Mouse (Mus musculus): ENCODE results near the gene Grb2. TPM values are rescaled to one million over a fixed set of nuclear protein-coding genes. Genes with fewer than 3 reads are reported as not detected.
A peak's percentile ranks its signal among the peaks of the same experiment; 100 is the strongest.

The Grb2 gene
- 77.2 and 87.8 TPM in 2 replicates for polyA plus RNA-seq (2016; fragmentation: Nextera tagmentation; extraction: Ambion mirVana)

GRCm38 (mm10) chr11:115708209-115708876 is at the start of gene Grb2:
Gene Grb2, minus strand, starts transcription at chr11:115708597.
- Histone ChIP-seq H3K4me1 (peaks cover 28% of the 10 kb centered on the region), H3K27ac (peak within 1 kb of the TSS; percentile 94)
- WGBS = under 1% methylated on average over 87 of the region's 91 CpGs

GRCm38 (mm10) chr11:115753485-115753884 is 45.1 kb upstream of the Grb2 start:
- no peaks in the 10 kb centered on the region for H3K27me3 ChIP-seq (ENCODE audit: low read depth, poor library complexity, severe bottlenecking)
- H3K9me3 ChIP-seq (replicated peaks) = no peaks in the 10 kb centered on the region
- no peak for DNase-seq (ENCODE audit: low spot score)
- no peak overlapping the region for H3K4me3 ChIP-seq
- WGBS = 74% methylated on average over 4 of the region's 4 CpGs
- H3K36me3 ChIP-seq = no peaks in the 10 kb centered on the region
- H3K27ac ChIP-seq = no peak overlapping the region
- H3K4me1 ChIP-seq = no peaks in the 10 kb centered on the region

More at GRCm38 (mm10) chr11:115708209-115708876, at the start of gene Grb2:
- Histone ChIP-seq H3K27me3 (ENCODE audit: low read depth, poor library complexity, severe bottlenecking) (no peaks in the 10 kb centered on the region), H3K4me3 (peak within 1 kb of the TSS; percentile 100), H3K36me3 (no peaks in the 10 kb centered on the region), H3K9me3 (replicated peaks) (no peaks in the 10 kb centered on the region)
- peak; percentile 100 for DNase-seq (ENCODE audit: low spot score)

- Histone ChIP-seq H3K36me3 (no peaks in the 10 kb centered on the region), H3K4me1 (no peaks in the 10 kb centered on the region), H3K9me3 (replicated peaks) (no peaks in the 10 kb centered on the region), H3K4me3 (no peak overlapping the region), H3K27ac (no peak overlapping the region), H3K27me3 (ENCODE audit: low read depth, poor library complexity, severe bottlenecking) (no peaks in the 10 kb centered on the region)
- no peak for DNase-seq (ENCODE audit: low spot score)
- 85% methylated on average over 7 of the region's 7 CpGs for WGBS
These were observed 44.3 kb upstream of the Grb2 start for GRCm38 (mm10) chr11:115752653-115753052.

- no peak overlapping the region for H3K4me3 ChIP-seq
- DNase-seq (ENCODE audit: low spot score) = no peak
- no peaks in the 10 kb centered on the region for H3K36me3 ChIP-seq
- H3K4me1 ChIP-seq = 0 out of 2 replicates have a peak, but pooled peaks cover 5% of the 10 kb centered on the region
- H3K27me3 ChIP-seq (ENCODE audit: low read depth, poor library complexity, severe bottlenecking) = no peaks in the 10 kb centered on the region
- no peaks in the 10 kb centered on the region for H3K9me3 ChIP-seq (replicated peaks)
- no peak overlapping the region for H3K27ac ChIP-seq
- 66% methylated on average over 2 of the region's 2 CpGs for WGBS
These were observed 43.3 kb upstream of the Grb2 start for GRCm38 (mm10) chr11:115751725-115752124.

- Histone ChIP-seq H3K27me3 (ENCODE audit: low read depth, poor library complexity, severe bottlenecking) (no peaks in the 10 kb centered on the region), H3K4me1 (0 out of 2 replicates have a peak, but pooled peaks cover 5% of the 10 kb centered on the region), H3K27ac (no peak overlapping the region), H3K4me3 (no peak overlapping the region), H3K36me3 (no peaks in the 10 kb centered on the region), H3K9me3 (replicated peaks) (no peaks in the 10 kb centered on the region)
- 89% methylated on average over 5 of the region's 5 CpGs for WGBS
- DNase-seq (ENCODE audit: low spot score) = no peak
These were observed 41.4 kb upstream of the Grb2 start for GRCm38 (mm10) chr11:115749834-115750233.

GRCm38 (mm10) chr11:115747351-115747750 is 39.0 kb upstream of the Grb2 start:
- Histone ChIP-seq H3K27ac (0 out of 2 replicates have a peak overlapping the region, but pooled peaks have one; percentile 25), H3K36me3 (no peaks in the 10 kb centered on the region), H3K4me3 (peak overlapping the region; percentile 34), H3K9me3 (replicated peaks) (no peaks in the 10 kb centered on the region), H3K27me3 (ENCODE audit: low read depth, poor library complexity, severe bottlenecking) (no peaks in the 10 kb centered on the region), H3K4me1 (0 out of 2 replicates have a peak, but pooled peaks cover 5% of the 10 kb centered on the region)
- no peak for DNase-seq (ENCODE audit: low spot score)
- WGBS = 7% methylated on average over 13 of the region's 15 CpGs

GRCm38 (mm10) chr11:115746762-115747161 is 38.4 kb upstream of the Grb2 start:
- H3K27ac ChIP-seq = no peak overlapping the region
- WGBS = 70% methylated on average over 8 of the region's 8 CpGs

GRCm38 (mm10) chr11:115746109-115746508 is 37.7 kb upstream of the Grb2 start:
- DNase-seq (ENCODE audit: low spot score) = no peak
- Histone ChIP-seq H3K27ac (no peak overlapping the region), H3K36me3 (no peaks in the 10 kb centered on the region), H3K9me3 (replicated peaks) (no peaks in the 10 kb centered on the region), H3K4me1 (0 out of 2 replicates have a peak, but pooled peaks cover 5% of the 10 kb centered on the region), H3K27me3 (ENCODE audit: low read depth, poor library complexity, severe bottlenecking) (no peaks in the 10 kb centered on the region), H3K4me3 (no peak overlapping the region)
- WGBS = 84% methylated on average over 1 of the region's 1 CpGs

More at GRCm38 (mm10) chr11:115746762-115747161, 38.4 kb upstream of the Grb2 start:
- 0 out of 2 replicates have a peak, but pooled peaks cover 5% of the 10 kb centered on the region for H3K4me1 ChIP-seq
- H3K27me3 ChIP-seq (ENCODE audit: low read depth, poor library complexity, severe bottlenecking) = no peaks in the 10 kb centered on the region
- no peak overlapping the region; the same call in 1 of the 2 replicates for H3K4me3 ChIP-seq
- DNase-seq (ENCODE audit: low spot score) = no peak
- H3K9me3 ChIP-seq (replicated peaks) = no peaks in the 10 kb centered on the region
- H3K36me3 ChIP-seq = no peaks in the 10 kb centered on the region

GRCm38 (mm10) chr11:115744385-115744784 is 36.0 kb upstream of the Grb2 start:
- Histone ChIP-seq H3K27ac (no peak overlapping the region), H3K4me3 (no peak overlapping the region), H3K9me3 (replicated peaks) (no peaks in the 10 kb centered on the region), H3K4me1 (0 out of 2 replicates have a peak, but pooled peaks cover 5% of the 10 kb centered on the region), H3K36me3 (no peaks in the 10 kb centered on the region), H3K27me3 (ENCODE audit: low read depth, poor library complexity, severe bottlenecking) (no peaks in the 10 kb centered on the region)
- WGBS = 89% methylated on average over 5 of the region's 5 CpGs
- no peak for DNase-seq (ENCODE audit: low spot score)

- no peak for DNase-seq (ENCODE audit: low spot score)
- H3K27ac ChIP-seq = no peak overlapping the region
- H3K9me3 ChIP-seq (replicated peaks) = no peaks in the 10 kb centered on the region
- 91% methylated on average over 9 of the region's 9 CpGs for WGBS
- no peaks in the 10 kb centered on the region for H3K27me3 ChIP-seq (ENCODE audit: low read depth, poor library complexity, severe bottlenecking)
- no peaks in the 10 kb centered on the region for H3K36me3 ChIP-seq
- H3K4me3 ChIP-seq = no peak overlapping the region
- peaks cover 14% of the 10 kb centered on the region for H3K4me1 ChIP-seq
These were observed 34.5 kb upstream of the Grb2 start for GRCm38 (mm10) chr11:115742926-115743325.

GRCm38 (mm10) chr11:115741070-115741469 is 32.7 kb upstream of the Grb2 start:
- Histone ChIP-seq H3K4me3 (no peak overlapping the region), H3K27me3 (ENCODE audit: low read depth, poor library complexity, severe bottlenecking) (no peaks in the 10 kb centered on the region), H3K4me1 (peaks cover 9% of the 10 kb centered on the region), H3K9me3 (replicated peaks) (no peaks in the 10 kb centered on the region), H3K27ac (no peak overlapping the region), H3K36me3 (no peaks in the 10 kb centered on the region)
- 89% methylated on average over 11 of the region's 11 CpGs for WGBS
- DNase-seq (ENCODE audit: low spot score) = no peak

GRCm38 (mm10) chr11:115738275-115738885 is 30.0 kb upstream of the Grb2 start:
- WGBS = 58% methylated on average over 13 of the region's 13 CpGs
- Histone ChIP-seq H3K9me3 (replicated peaks) (no peaks in the 10 kb centered on the region), H3K27ac (no peak overlapping the region), H3K36me3 (no peaks in the 10 kb centered on the region), H3K4me3 (no peak overlapping the region), H3K27me3 (ENCODE audit: low read depth, poor library complexity, severe bottlenecking) (no peaks in the 10 kb centered on the region), H3K4me1 (peaks cover 9% of the 10 kb centered on the region)
- no peak for DNase-seq (ENCODE audit: low spot score)

GRCm38 (mm10) chr11:115737608-115738208 is 29.3 kb upstream of the Grb2 start:
- no peak overlapping the region for H3K27ac ChIP-seq

More at GRCm38 (mm10) chr11:115737608-115738208, 29.3 kb upstream of the Grb2 start:
- Histone ChIP-seq H3K36me3 (no peaks in the 10 kb centered on the region), H3K4me3 (no peak overlapping the region), H3K9me3 (replicated peaks) (no peaks in the 10 kb centered on the region), H3K27me3 (ENCODE audit: low read depth, poor library complexity, severe bottlenecking) (no peaks in the 10 kb centered on the region), H3K4me1 (peaks cover 9% of the 10 kb centered on the region)
- 83% methylated on average over 10 of the region's 10 CpGs for WGBS
- no peak for DNase-seq (ENCODE audit: low spot score)
